Mouse (Mus musculus): ENCODE data around the gene Rpp14.

Gene Rpp14

GRCm38 (mm10) chr14:8059938-8060337 is 20.2 kb upstream of the Rpp14 start:
- no peak for DNase-seq (ENCODE audit: low spot score in 2 of 2)

- DNase-seq (ENCODE audit: low spot score in 2 of 2) = no peak
Observed at GRCm38 (mm10) chr14:8062076-8062475, 18.1 kb upstream of the Rpp14 start.

GRCm38 (mm10) chr14:8062537-8063301 is 17.4 kb upstream of the Rpp14 start:
- no peak for DNase-seq (ENCODE audit: low spot score in 2 of 2)

GRCm38 (mm10) chr14:8063835-8064785 is 16.1 kb upstream of the Rpp14 start:
- DNase-seq (ENCODE audit: low spot score in 2 of 2) = no peak

GRCm38 (mm10) chr14:8080718-8081117 is 551 bp downstream of the Rpp14 start:
- peak in 1 of 2 experiments; percentile 29 for DNase-seq (ENCODE audit: low spot score in 2 of 2)

GRCm38 (mm10) chr14:8082949-8083348 is 2.8 kb downstream of the Rpp14 start:
- DNase-seq (ENCODE audit: low spot score in 2 of 2) = no peak

GRCm38 (mm10) chr14:8089016-8089415 is 8.8 kb downstream of the Rpp14 start:
- no peak for DNase-seq (ENCODE audit: low spot score in 2 of 2)

GRCm38 (mm10) chr14:8092573-8092972 is 12.4 kb downstream of the Rpp14 start:
- no peak for DNase-seq (ENCODE audit: low spot score in 2 of 2)

GRCm38 (mm10) chr14:8093427-8093826 is 13.3 kb downstream of the Rpp14 start:
- DNase-seq (ENCODE audit: low spot score in 2 of 2) = no peak

- no peak for DNase-seq (ENCODE audit: low spot score in 2 of 2)
Observed at GRCm38 (mm10) chr14:8094931-8095561, 14.9 kb downstream of the Rpp14 start.

- no peak for DNase-seq (ENCODE audit: low spot score in 2 of 2)
Observed at GRCm38 (mm10) chr14:8095562-8095950, 15.4 kb downstream of the Rpp14 start.

GRCm38 (mm10) chr14:8097978-8098686 is 18.0 kb downstream of the Rpp14 start, which contains the start of gene Pxk:
Pxk (plus strand) TSS chr14:8098211.
- peak; percentile 87 to 91 for DNase-seq (ENCODE audit: low spot score in 2 of 2)

- no peak for DNase-seq (ENCODE audit: low spot score in 2 of 2)
Observed at GRCm38 (mm10) chr14:8098687-8098995, 18.5 kb downstream of the Rpp14 start.

- DNase-seq (ENCODE audit: low spot score in 2 of 2) = peak in 1 of 2 experiments; percentile 45
Observed at GRCm38 (mm10) chr14:8099561-8100021, 19.4 kb downstream of the Rpp14 start.

- DNase-seq (ENCODE audit: low spot score in 2 of 2) = no peak
Observed at GRCm38 (mm10) chr14:8101886-8102285, 21.7 kb downstream of the Rpp14 start.

GRCm38 (mm10) chr14:8102676-8103075 is 22.5 kb downstream of the Rpp14 start:
- no peak for DNase-seq (ENCODE audit: low spot score in 2 of 2)

GRCm38 (mm10) chr14:8108047-8108446 is 27.9 kb downstream of the Rpp14 start:
- DNase-seq (ENCODE audit: low spot score in 2 of 2) = no peak

GRCm38 (mm10) chr14:8108976-8109375 is 28.8 kb downstream of the Rpp14 start:
- DNase-seq (ENCODE audit: low spot score in 2 of 2) = no peak

GRCm38 (mm10) chr14:8111545-8111944 is 31.4 kb downstream of the Rpp14 start:
- DNase-seq (ENCODE audit: low spot score in 2 of 2) = no peak

- DNase-seq (ENCODE audit: low spot score in 2 of 2) = no peak
Observed at GRCm38 (mm10) chr14:8112036-8112435, 31.9 kb downstream of the Rpp14 start.

GRCm38 (mm10) chr14:8113616-8114015 is 33.4 kb downstream of the Rpp14 start:
- DNase-seq (ENCODE audit: low spot score in 2 of 2) = no peak

- no peak for DNase-seq (ENCODE audit: low spot score in 2 of 2)
Observed at GRCm38 (mm10) chr14:8114306-8114705, 34.1 kb downstream of the Rpp14 start.

Measured in urinary bladder, postnatal 36 days (tissue).